Mouse (Mus musculus): ENCODE measurements around the gene Zfp446.

GRCm38 (mm10) chr7:12949032-12949871 is 28.4 kb upstream of the Zfp446 start:
- TF ChIP-seq CTCF (IDR thresholded peaks at IDR 0.05; ENCODE audit: low read depth, low read length) (no peak), POLR2A (IDR thresholded peaks at IDR 0.05; ENCODE audit: borderline replicate concordance, low read depth, low read length) (0 out of 2 replicates have a peak, but pooled peaks have one; percentile 55)
